Mouse (Mus musculus) A20 (cell line): ENCODE measurements at regions not wholly inside any gene's neighbourhood (a gene's known extent, or its start where the extent isn't known, plus 50 kb on each side); places are given as distances from the start of the nearest gene placed in this dataset.
"Not testable (repeated sequence)": the region's sequence is repeated elsewhere in the genome, so short reads cannot be mapped to it uniquely, and the experiment has no call there.

Experiments used
- DNase-seq: peaks from one replicate; pipeline ENCODE4 v3.0.0-alpha.2; 2011; ENCODE audit warnings: low read depth, low spot score

DNA sequence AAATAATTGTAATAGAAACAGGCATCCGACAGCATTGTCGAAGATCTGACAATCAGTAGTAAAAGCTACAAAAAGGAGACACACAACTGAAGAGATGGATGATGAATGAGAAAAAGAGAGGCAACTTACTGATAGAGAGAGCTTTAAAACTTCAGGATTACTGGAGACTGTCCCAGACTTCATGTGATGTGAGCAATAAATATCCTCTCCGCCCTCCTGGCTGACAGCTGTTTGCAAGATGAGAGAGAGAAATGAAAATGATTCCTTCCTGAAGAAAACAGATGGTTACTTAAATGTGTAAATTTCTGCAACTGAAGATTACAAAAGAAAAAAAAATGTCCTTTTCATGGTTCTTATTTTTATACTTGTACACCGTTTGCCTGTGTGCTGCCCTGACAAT lies 306.7 kb upstream of the Ncam2 start:
- DNase-seq = no peak

DNA sequence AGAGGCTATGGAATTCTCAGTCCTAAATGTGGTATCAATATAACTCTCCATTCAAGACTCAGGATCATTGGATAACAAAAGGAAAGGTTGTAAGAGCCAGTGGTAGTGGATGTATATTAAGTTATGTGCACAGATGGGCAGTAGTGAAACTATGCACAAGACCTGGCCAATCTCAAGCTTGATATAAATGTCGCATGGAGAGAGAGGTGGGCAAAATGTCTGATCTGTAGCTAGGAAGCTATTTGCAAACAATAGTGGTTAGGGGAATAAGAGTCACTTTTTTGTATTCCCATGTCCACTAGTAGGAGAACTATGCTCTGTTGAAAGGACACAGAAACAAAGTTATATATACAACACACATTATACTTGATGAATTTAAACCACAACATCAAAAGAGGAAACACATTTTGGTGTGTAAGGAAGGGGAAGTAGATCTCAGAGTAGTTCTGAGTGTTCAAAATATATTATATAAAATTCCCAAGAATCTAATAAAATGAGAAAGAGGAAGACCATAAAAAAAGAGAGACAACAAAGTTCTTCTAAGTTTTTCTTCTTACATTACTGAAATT lies 279.7 kb upstream of the Ncam2 start:
- no peak for DNase-seq

- DNase-seq = no peak
Measured at GRCm38 (mm10) chr16:80931017-80931416, 269.5 kb upstream of the Ncam2 start.

GRCm38 (mm10) chr16:80931477-80931876 lies 269.0 kb upstream of the Ncam2 start:
- peak; percentile 11 for DNase-seq

DNA sequence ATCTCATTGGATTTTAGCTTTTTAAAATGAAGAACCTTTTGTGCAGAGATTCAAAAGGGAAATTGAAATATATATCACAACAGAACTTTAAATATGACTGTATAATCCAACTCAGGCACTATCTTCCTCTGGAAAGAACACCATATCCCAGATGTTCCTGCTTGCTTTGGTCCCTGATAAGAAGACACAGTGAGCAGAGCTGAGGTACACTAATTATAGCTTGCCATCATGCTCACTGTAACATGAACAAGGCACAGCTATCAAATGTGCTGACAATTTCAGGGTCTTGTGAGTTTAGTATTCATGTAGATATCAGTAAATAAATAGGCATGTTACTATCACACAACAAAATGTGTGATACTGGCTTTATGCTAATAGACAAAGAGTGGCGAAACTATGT lies 264.8 kb upstream of the Ncam2 start:
- no peak for DNase-seq

GRCm38 (mm10) chr16:80962141-80962540 lies 238.4 kb upstream of the Ncam2 start:
- no peak for DNase-seq

GRCm38 (mm10) chr16:80981573-80982105 lies 218.9 kb upstream of the Ncam2 start:
- no peak for DNase-seq

- DNase-seq = no peak
Measured at GRCm38 (mm10) chr16:80987816-80988215, 212.7 kb upstream of the Ncam2 start.

- not testable (repeated sequence) for DNase-seq
Measured at GRCm38 (mm10) chr16:81036831-81037230, 163.7 kb upstream of the Ncam2 start.

DNA sequence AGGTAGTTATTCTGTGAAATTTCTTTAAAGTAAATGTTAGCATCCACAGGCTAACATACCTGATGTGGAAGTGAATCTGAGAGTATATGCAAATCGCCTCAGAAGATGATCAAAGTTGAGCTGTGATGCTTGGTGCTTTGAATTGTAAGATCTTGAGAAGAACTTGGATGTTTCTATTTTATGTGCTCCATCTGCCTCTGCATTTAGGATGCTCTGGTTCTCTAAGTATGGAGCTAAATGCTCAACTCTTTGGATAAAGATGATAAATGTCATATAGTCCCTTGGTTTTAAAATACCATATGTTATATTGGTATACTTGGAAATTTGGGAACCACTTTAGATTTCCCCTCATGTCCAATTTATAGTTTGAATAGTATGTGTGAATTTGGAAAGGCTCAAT lies 159.2 kb upstream of the Ncam2 start:
- no peak for DNase-seq

GRCm38 (mm10) chr16:81045686-81046085 lies 154.8 kb upstream of the Ncam2 start:
- no peak for DNase-seq

DNA sequence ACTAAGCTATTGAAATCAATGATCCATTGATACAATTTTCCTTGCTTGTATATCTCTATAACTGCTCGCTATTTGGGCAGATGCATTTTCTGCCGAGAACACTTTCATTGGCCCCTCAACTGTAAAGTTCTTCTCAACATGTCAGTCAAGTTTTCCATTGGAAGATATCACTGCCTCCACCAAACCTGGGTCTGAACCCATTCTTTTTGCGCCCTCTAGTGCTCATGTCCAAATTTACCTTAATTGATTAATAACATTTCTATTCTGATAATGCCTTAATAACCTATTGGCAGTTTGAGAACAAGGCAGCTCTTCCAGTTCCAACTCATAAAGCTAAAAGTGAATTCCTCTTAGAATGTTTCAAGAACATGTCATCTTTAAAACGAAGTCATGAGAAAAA lies 132.2 kb upstream of the Ncam2 start:
- DNase-seq = peak; percentile 37
